Mouse (Mus musculus) bone marrow, adult 2 months (tissue): Measurements from ENCODE around the gene N4bp2l2.

Experiments used
- CTCF ChIP-seq: fragments of 200-500 bp; IDR thresholded peaks from 2 replicates; pipeline ENCODE4 v1.5.1; 2011; ENCODE audit warnings: low read length, control low read depth; ENCODE audit not compliant: control insufficient read depth, insufficient read depth
- POLR2A ChIP-seq: fragments of 200-500 bp; IDR thresholded peaks from 2 replicates; pipeline ENCODE4 v1.6.1; 2011; ENCODE audit warnings: low read depth, mild to moderate bottlenecking, control low read depth, low read length, borderline replicate concordance; ENCODE audit not compliant: control insufficient read depth

DNA sequence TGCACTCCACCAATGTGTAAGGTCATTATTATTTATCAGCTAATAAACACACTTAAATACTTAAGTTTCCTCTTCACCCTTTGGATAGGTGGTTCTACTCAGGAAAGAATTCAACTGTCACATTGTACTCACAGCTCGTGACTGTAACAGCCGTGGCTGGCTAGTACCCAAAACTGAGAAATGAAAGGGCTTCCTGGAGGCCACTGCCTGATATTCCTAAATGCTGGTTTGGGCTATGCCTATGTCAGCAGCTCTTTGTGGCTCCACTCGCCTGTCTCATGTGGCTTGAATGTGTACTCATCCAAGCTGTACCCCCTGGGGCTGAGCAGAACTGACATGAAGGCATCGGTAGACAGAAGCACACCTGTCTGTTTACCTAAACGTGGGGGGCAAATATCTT, 91.1 kb downstream of the N4bp2l2 start:
- TF ChIP-seq CTCF (no peak), POLR2A (no peak)
